In the genomic region with DNA sequence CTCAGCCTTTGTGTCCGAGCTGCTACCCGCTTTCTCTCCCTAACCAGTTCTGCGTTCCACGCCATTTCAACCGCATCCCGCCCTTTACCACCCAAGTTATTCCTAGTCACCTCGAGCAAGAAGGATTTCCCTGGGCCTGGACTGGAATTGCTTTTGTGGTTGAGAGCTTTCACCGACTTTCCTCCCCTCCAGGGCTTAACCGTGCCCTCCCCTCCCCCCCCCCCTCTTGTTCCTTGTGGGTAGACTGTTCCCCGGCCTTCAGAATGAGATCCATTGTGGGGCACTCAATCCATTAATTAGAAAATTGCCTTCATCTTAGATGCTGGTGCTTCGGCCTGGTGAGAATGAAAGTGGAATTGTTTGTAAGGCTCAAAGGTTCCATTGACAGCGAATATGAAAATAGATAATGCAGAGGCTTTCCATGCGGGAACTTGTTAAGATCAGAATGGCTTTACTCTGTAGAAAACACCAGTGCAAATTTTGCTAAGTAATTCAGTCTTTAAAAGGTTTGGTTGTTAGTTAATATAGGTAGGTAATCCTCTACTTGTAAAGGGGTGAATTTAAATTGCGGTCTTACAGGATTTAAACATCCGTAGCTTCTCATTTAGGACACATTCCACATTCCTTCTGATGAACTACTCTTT, we compare ENCODE assay signal across 7 mouse cellular contexts. TPM values are rescaled to one million over a fixed set of nuclear protein-coding genes. Genes with fewer than 3 reads are reported as not detected.
DNase-seq lines count a peak whose midpoint lies in the region; ATAC-seq and TF ChIP-seq lines count a peak whose summit lies in the region.

No protein-coding gene starts in this region.

- intact Hi-C loops in left cerebral cortex, postnatal 4 days (cut with DNase I): no loop called here

- peak overlapping the region; percentile 60 for H3K4me2 ChIP-seq in heart, embryonic 16.5 days (ENCODE audit: low read depth, low read length)
- 0 out of 2 replicates have a peak overlapping the region, but pooled peaks have one; percentile 17 for H3K4me2 ChIP-seq in liver, embryonic 16.5 days (ENCODE audit: low read depth, low read length)

- peak; percentile 33 for DNase-seq in brain, adult 2 months (ENCODE audit: low read depth, low spot score)
- no peak for DNase-seq in frontal cortex, postnatal 10 days (ENCODE audit: low spot score in 2 of 2)
- no peak for DNase-seq in left cerebral cortex, postnatal 4 days
- no peak for DNase-seq in gastrocnemius, postnatal 25 days

- peak overlapping the region; percentile 21; the same call in 1 of the 2 replicates for H3K9ac ChIP-seq in ES-Bruce4 (ENCODE audit: low read depth, poor library complexity, severe bottlenecking)
- H3K9ac ChIP-seq in heart, embryonic 16.5 days (ENCODE audit: low read length): peak overlapping the region; percentile 57
- H3K9ac ChIP-seq in liver, embryonic 16.5 days (ENCODE audit: low read depth, low read length): no peak overlapping the region

- H3K9me3 ChIP-seq in ES-Bruce4 (replicated peaks; ENCODE audit: control insufficient read depth, insufficient read depth, low read length, poor library complexity, severe bottlenecking): peaks cover 17% of the 10 kb centered on the region
- H3K9me3 ChIP-seq in heart, embryonic 16.5 days (replicated peaks; ENCODE audit: control insufficient read depth, low read length): peaks cover 47% of the 10 kb centered on the region
- peaks cover 13% of the 10 kb centered on the region for H3K9me3 ChIP-seq in liver, embryonic 16.5 days (replicated peaks; ENCODE audit: control insufficient read depth, low read length)

- no peak for TF ChIP-seq CTCF in ES-Bruce4 (IDR thresholded peaks at IDR 0.05; ENCODE audit: low read depth, low read length)

- H3K27ac ChIP-seq in ES-Bruce4 (ENCODE audit: insufficient read depth, low read length): no peak overlapping the region
- peak overlapping the region; percentile 86 for H3K27ac ChIP-seq in heart, embryonic 16.5 days (ENCODE audit: low read length)
- no peak overlapping the region for H3K27ac ChIP-seq in liver, embryonic 16.5 days (ENCODE audit: low read length)

- ATAC-seq in heart, embryonic 16.5 days (replicated peaks; ENCODE audit: extremely low read depth, insufficient read depth, low FRiP score): no peak
- ATAC-seq in liver, embryonic 16.5 days (ENCODE audit: low read depth): no peak

- no peaks in the 10 kb centered on the region for H3K4me1 ChIP-seq in ES-Bruce4 (ENCODE audit: control insufficient read depth, insufficient read depth, low read length)
- H3K4me1 ChIP-seq in heart, embryonic 16.5 days (ENCODE audit: control insufficient read depth, insufficient read depth, low read length): no peaks in the 10 kb centered on the region; the same call in 1 of the 2 replicates
- no peaks in the 10 kb centered on the region for H3K4me1 ChIP-seq in liver, embryonic 16.5 days (ENCODE audit: control insufficient read depth, low read depth, low read length)

- H3K4me3 ChIP-seq in ES-Bruce4 (ENCODE audit: low read depth, low read length): peak overlapping the region; percentile 8; the same call in 1 of the 2 replicates
- H3K4me3 ChIP-seq in heart, embryonic 16.5 days (ENCODE audit: low read length): peak overlapping the region; percentile 35
- H3K4me3 ChIP-seq in liver, embryonic 16.5 days (ENCODE audit: low read depth, low read length): no peak overlapping the region

- no peak for TF ChIP-seq POLR2A in ES-Bruce4 (IDR thresholded peaks at IDR 0.05; ENCODE audit: insufficient read depth, low read length)

- no peak for TF ChIP-seq EP300 in ES-Bruce4 (IDR thresholded peaks at IDR 0.05; ENCODE audit: insufficient read depth, low read depth, low read length)

- 43% methylated on average over 15 of the region's 15 CpGs for WGBS in heart, embryonic 16.5 days
- 46% methylated on average over 15 of the region's 15 CpGs for WGBS in liver, embryonic 16.5 days (ENCODE audit: insufficient replicate concordance)

- no peaks in the 10 kb centered on the region; the same call in 1 of the 2 replicates for H3K27me3 ChIP-seq in ES-Bruce4 (ENCODE audit: control insufficient read depth, insufficient read depth, low read length, poor library complexity, severe bottlenecking)
- H3K27me3 ChIP-seq in heart, embryonic 16.5 days (ENCODE audit: control insufficient read depth, insufficient read depth, low read length): no peaks in the 10 kb centered on the region
- peaks cover 60% of the 10 kb centered on the region for H3K27me3 ChIP-seq in liver, embryonic 16.5 days (ENCODE audit: control insufficient read depth, insufficient read depth, low read depth, low read length)

- H3K36me3 ChIP-seq in ES-Bruce4 (ENCODE audit: control insufficient read depth, insufficient read depth, low read length, poor library complexity, severe bottlenecking): no peaks in the 10 kb centered on the region
- H3K36me3 ChIP-seq in heart, embryonic 16.5 days (ENCODE audit: control insufficient read depth, insufficient read depth): peaks cover 5% of the 10 kb centered on the region
- H3K36me3 ChIP-seq in liver, embryonic 16.5 days (ENCODE audit: control insufficient read depth, insufficient read depth): no peaks in the 10 kb centered on the region

RNA-seq across cellular contexts. Expression of gene Mest, which starts 12.5 kb away (rescaled TPM):
- 50.5 and 54.4 TPM in 2 replicates for polyA plus RNA-seq in ES-Bruce4 (2011; ENCODE audit: insufficient read depth, insufficient read length, low read depth, missing spikeins)
- polyA plus RNA-seq in heart, embryonic 16.5 days (2015; fragmentation: Nextera tagmentation; extraction: Ambion mirVana): 1,693 and 1,886 TPM in 2 replicates
- polyA plus RNA-seq in liver, embryonic 16.5 days (2015; fragmentation: Nextera tagmentation; extraction: Ambion mirVana): 172 and 190 TPM in 2 replicates
- 100 to 1,000 TPM; 104 to 155 TPM for total RNA-seq in left cerebral cortex, postnatal 4 days (2021)
- 10 to 100 TPM; 10.5 to 19.9 TPM for total RNA-seq in gastrocnemius, postnatal 25 days (2021)

RNA-seq across cellular contexts. Expression of gene Cep41, which starts 42.3 kb away (rescaled TPM):
- polyA plus RNA-seq in ES-Bruce4 (2011; ENCODE audit: insufficient read depth, insufficient read length, low read depth, missing spikeins): 4.9 and 8.1 TPM in 2 replicates
- polyA plus RNA-seq in heart, embryonic 16.5 days (2015; fragmentation: Nextera tagmentation; extraction: Ambion mirVana): 9.3 and 10.5 TPM in 2 replicates
- polyA plus RNA-seq in liver, embryonic 16.5 days (2015; fragmentation: Nextera tagmentation; extraction: Ambion mirVana): 3.2 and 3.9 TPM in 2 replicates
- total RNA-seq in left cerebral cortex, postnatal 4 days (2021): 10 to 100 TPM in 1 of 2 experiments, 1 to 10 TPM in 1; 7.4 to 10.9 TPM
- 1 to 10 TPM; 1.4 to 2.1 TPM for total RNA-seq in gastrocnemius, postnatal 25 days (2021)
